Mouse (Mus musculus): ENCODE measurements around the gene Dgkq.

DNA sequence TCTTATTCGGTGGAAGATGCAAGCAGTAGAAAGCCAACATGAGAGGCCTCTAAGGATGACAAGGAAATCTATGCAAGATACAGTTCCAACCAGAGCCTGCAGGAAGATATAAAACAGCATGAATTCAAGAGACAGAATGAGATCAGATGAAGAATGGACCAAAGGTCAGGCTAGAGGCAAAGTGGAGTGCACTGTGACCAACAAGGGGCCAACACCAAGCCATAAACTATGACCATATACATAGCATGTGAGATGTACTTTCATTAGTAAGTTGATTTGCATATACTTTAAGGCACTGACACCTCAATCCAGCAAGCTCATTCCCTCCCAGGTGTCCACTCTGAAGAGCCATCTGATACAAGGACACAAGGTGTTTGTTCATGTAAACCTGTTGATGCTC lies 59.0 kb downstream of the Dgkq start:
- TF ChIP-seq ZNF384 (IDR thresholded peaks at IDR 0.05; ENCODE audit: low read depth, low read length): no peak
- no peak for TF ChIP-seq HCFC1 (IDR thresholded peaks at IDR 0.05; ENCODE audit: borderline replicate concordance, insufficient read depth, low read length)
- no peak for TF ChIP-seq ZC3H11A (IDR thresholded peaks at IDR 0.05; ENCODE audit: borderline replicate concordance, low read depth, low read length)
- no peak for TF ChIP-seq CHD2 (IDR thresholded peaks at IDR 0.05; ENCODE audit: low read depth, low read length)
- no peak for TF ChIP-seq MAFK (IDR thresholded peaks at IDR 0.05; ENCODE audit: insufficient read depth, low read depth, low read length)
